Mouse (Mus musculus) embryo, embryonic 10 days (tissue): Measurements from ENCODE around the gene E330009J07Rik.

Source experiments
- DNase-seq: peaks from one replicate; pipeline ENCODE4 v3.0.0-alpha.2; 2015; ENCODE audit warnings: low spot score

The E330009J07Rik gene

DNA sequence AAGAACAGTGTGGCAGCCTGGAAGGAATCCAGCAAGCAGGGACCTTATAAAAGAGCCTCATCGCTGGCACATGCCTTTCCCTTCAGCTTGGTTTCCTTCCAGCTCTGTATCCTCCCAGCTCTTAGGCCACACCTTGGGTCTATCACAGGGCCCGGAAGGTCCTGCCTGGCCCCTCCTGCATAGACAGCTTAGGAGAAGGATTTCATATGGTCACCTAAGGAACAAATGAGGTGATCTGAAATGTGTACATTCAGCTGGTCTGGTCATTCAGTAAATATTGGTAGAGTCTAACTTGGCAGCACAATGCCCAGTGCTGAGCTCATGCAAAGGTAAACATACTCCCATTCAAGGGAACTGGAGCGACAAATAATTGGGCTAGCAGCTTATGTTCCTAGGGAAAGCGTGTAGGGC is 6.4 kb downstream of the E330009J07Rik start:
- DNase-seq, result no peak

DNA sequence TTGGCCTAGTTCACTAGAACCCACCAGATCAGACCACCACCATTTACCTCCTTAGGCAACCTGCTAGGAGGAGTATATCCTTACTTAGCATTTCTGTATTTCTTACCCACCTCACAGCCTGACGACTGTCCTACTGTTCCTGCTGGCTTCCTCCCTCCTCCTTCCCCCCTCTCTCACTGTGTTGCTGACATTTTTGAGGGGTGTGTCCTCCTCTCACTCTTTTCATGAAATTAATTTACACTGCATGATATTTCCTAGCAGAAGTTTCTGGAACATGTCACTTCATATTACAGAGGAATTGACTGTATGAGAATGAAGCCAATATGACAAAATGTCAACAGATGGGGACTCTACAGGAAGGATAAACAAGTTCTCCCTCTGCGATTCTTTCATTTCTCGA is 7.2 kb downstream of the E330009J07Rik start:
- DNase-seq, result no peak

DNA sequence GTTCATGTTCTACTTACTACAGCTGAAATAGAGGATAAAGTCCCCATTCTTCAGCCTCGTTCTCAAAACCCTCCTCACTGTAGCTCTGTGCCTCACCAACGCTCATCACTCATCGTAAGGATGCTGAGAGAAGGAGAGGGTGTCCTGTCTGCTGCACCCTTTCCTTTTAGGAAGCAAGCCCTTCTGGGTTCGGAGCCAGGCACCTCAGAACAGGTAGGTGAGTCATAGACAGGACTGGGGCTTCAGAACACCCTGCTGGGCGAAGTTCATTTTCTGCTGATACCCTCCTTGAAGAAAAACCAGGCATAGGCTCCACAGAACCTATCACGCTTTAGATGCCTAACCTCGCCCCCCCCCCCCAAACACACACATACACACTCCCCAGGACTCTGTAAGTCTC is 8.5 kb downstream of the E330009J07Rik start:
- DNase-seq, result no peak

DNA sequence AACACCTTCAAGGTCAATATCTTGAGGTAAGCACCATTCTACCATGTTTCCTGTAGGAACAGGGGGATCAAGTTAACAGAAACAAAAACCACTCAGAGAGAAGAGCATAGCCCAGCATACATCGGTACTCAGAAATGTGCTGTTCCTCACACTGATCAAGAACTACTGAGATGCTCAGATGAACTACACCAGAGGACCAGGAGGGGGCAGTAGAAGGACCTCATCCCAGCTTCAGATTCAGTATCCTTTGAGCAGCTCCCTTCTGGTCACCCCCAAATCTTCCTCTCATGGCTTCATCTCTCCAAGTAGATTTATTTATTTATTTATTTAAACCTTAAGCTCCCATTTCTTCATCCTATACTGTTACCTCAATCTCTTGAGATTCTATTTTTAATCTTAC is 12.2 kb downstream of the E330009J07Rik start:
- peak; percentile 57 for DNase-seq

DNA sequence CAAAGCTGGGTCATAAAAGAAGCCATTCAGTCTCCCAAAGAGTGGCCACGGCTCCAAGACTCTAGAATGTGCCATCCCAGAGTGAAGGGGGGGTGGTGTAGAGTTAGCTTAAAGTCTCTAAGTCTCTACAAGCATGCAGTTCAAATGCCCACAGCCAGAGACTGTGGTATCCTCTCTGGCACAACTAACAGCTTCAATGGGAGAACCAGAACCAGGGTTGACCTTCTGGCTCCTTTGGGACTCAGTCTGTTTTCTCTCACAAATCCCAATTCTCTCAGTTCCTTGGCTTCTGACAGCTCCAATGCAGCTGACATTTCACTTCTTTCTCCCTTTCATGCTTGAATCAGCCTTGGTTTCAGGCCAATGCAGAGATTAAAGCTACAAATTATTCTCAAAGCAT is 12.9 kb downstream of the E330009J07Rik start:
- no peak for DNase-seq

DNA sequence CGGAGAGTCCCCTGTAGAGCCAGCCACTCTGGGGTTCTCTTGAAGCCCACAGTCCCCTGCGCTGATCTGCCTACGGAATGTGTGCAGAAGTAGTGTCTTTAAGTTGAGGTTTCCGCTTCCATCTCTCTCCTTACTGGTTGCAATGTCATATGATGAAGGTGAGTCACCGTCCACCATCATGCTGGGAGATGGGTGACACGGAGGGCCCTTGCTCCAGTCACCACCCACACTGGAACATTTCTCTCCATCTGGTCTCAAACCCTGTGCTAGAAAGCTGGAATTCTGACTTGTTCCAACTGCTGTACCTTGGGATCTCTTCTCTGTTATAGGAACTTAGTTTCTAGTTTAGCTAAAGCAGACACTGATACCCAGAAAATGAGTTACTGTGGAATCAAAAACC is 14.8 kb downstream of the E330009J07Rik start:
- DNase-seq, result no peak

DNA sequence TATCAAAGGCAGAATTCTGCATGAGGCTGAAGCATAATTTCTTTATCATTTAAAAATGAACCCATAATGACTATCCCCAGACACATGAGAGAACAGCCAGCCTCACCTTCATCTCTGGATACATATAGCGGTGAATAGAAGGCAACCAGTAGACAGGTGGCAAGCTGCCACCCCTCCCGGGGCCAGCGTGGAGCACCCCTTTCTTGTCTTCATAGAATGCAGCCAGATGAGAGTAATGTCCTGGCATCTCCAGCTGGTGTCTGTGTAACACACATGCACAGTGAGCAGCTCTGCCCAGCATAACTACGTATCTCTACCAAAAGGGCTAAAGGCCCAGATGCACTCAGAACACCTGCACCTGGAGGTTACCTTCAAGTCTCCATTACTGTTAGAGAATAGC is 17.5 kb downstream of the E330009J07Rik start:
- DNase-seq, result no peak

DNA sequence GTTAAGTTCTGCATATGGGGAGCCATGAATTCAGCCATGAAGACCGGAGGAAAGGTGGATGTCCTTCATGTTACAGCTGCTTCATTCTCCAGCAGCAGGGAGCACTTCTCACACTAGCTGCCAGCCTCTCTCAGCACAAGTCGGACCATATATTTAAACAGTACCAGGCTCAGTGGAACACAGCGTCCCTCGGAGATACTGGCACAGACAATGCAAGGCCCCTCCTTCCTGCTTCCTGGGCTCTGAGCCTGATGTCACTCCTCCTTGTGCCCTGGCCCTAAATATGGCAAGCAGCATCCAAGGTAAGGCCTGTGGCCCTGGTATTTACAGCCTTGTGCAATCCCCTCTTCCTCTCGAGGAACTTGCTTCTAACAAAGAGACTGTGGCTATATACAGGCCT is 20.1 kb downstream of the E330009J07Rik start:
- DNase-seq, result no peak

DNA sequence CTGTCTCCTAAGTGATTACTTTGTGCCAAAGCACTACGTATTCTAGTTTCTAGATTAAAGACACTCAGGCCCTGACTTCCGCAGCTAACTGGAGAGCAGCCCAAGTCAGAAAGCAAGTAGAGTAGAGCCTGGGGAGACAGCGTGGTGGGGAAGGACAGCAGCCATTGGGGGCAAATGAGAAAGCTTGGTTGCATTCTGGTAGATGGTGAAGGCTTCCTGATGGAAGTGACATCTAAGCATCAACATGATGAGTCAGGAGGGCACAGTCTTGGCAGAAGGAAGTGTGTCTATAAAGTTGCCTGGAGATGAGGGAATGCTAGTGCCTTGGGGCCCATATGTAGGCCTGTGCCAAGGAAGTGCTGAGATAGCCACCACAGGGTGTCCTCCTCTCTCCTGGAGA is 22.4 kb downstream of the E330009J07Rik start:
- DNase-seq, result no peak

DNA sequence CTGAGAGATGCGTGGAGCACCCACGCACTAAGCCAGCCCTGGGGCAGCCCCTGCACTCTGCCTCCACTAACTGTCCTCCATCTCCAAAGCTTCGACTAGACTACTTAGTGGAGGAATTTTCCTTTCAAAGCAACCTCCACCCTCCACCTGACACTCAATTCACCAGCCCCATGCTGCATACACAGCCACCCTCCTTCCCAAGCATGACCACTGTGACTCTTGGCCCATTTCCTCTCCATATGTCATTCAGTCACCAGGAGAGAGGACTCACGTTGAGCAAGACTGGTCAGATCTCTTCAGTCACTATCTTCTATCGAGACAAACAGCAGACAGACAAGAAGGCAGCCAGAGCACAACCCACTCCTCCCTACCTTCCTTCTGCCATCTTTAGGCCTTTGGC is 22.9 kb downstream of the E330009J07Rik start:
- no peak for DNase-seq

DNA sequence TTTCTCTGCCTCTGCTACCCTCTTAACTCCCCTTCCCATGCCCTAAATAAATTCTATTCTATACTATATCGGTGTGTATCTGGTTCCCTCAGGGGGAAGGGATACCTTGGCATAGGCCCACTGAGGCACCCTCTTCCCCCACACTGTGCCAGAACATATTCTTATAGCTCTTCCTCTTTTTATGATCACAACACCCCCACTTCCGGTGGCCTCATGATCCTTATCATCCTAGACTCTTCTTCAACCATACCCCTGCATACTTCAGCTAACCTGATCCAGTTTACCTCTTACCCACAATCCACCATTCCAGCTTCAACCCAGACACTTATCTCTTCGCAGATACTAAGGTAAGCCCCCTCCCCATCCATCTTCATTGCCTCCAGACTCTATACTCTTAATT is 24.9 kb downstream of the E330009J07Rik start:
- DNase-seq, result no peak

DNA sequence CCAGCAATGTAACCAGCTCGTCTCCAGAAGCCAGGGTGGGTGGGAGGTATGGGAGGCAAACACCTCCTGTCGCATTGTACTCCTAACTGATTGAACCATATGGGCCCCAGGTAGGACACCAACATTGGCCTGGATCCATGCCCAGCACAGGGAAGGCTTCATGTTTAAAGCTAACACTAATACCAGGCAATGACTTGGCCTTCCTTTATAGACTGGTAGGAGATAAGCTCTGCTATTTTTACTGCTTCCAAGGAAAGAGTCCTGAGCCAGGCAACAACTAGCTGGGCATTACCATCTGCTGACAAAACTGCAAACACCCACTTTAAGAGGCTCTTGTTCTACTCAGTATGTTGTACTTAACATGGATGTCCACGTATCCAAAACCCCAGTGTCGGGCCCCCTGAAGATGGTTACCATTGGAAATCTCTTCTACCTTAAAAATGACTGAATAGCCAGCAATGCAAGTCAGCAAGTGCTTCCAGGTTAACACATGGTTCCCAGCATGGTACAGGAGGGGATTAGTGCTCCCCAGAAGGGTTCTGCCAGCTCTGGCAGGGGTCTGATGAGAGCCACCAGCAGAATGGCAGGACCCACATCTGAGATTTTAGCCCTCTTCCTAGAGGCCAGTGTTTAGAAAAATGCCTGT is 32.2 kb downstream of the E330009J07Rik start:
- DNase-seq, result no peak

DNA sequence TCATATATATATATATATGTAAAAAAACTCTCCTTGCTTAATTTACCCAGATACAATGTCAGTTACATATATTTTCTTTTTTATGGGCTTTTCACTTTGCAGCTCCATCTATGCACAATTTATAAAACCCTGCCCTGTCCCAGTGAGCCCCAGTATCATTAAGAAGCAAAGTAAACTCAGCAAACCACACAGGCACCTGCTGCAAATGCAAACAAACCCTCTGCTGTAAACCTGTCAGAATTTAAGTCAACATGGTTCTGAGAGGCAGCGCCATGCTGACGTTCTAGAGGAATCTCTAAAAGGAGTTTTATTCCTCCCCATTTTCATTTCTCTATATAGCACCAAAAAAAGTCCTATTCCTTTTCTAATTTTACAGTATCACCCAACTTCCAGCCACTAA is 33.9 kb downstream of the E330009J07Rik start:
- DNase-seq, result no peak

DNA sequence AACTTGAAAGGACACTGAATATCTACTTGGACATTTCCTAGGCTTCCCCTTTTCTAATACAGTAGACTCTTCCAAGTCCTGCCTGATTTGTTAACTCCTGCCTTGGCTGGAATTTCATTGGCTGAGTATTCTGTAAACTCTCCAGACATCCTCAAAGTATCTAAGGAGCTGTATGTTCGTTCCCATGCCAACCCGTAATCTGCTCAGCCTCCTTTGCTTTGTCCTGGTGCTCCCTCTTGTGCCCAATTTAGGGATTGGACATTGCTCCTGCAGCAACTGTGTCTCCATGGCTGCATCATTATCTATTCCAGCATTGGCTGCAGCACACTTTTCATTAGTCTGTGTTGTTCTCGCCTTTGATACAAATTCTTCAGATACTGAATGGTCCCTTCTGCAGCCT is 42.7 kb downstream of the E330009J07Rik start:
- peak; percentile 85 for DNase-seq

DNA sequence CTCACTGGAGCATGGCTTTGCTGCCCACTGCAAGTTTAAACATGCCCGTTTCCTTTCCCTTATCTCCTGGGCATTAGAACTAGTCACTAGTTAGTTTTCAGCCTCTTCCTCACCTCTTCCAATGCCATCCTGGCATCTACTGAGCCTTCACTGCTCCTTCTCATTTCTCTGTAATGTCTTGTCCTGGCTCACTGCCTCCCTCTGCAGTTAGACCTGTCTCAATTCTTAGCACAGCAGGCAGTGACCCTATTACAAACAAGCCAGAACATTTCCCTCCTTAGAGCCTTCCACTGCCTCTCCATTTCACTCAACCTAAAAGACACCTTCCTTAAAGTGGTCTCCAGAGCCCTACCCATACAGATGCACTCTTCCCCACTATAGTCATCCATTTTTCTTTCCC is 45.0 kb downstream of the E330009J07Rik start:
- no peak for DNase-seq

DNA sequence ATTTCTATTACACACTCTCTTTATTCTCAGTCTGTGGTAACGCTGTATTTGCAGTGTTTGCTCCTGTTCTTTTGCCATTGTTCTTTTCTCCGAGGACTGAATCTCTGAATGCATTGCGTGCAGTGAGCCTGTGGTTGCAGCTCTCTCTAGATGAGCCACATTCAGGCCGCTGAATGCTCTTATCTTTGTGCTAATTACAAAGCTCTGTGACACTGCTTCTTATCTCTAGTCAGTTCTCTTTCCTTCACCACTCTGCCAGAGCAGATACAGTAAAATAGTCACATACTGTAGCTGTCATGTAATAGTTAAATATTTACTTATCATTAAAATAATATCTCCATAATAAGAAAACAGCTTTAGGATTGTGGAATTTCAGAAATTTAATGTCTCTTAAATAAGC is 47.3 kb downstream of the E330009J07Rik start:
- no peak for DNase-seq

DNA sequence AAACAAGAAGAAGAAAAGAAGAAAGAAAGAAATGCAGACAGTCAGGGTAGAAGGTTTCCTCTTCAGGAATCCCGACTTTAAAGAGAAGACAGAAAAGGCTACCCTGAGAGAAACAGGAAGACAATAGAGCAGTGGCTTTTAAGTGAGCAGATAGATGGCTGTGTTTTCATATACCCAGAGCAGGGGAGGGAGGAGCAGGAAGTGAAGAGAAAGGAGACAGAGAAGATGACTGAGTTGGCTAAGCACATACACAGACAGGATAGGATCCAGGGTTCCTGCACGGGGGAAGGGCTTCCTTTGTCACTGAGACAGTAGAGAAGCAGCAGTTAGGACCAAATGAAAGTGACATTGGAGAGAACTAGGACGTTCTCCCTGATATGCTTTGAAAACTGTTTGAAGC is 50.3 kb downstream of the E330009J07Rik start:
- DNase-seq, result no peak

DNA sequence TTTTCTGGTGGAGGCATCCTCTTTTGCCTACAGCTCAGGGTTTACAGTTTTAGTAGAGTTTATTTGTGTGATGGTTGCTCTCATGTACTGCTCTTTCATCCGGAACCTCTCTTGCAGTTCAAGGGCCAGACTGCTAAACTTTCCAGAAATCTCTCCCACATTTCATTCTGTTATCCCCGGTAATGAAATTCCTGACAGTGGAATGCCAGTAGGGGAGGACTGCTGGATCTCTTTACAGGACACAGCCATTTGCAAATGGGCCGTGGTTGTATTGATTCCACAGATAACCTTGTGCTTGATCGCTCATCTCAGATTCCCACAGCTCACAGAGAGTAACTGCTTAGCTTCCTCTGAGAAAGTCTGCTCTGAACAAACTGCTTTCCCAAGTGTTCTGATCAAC is 54.0 kb downstream of the E330009J07Rik start:
- DNase-seq, result no peak

DNA sequence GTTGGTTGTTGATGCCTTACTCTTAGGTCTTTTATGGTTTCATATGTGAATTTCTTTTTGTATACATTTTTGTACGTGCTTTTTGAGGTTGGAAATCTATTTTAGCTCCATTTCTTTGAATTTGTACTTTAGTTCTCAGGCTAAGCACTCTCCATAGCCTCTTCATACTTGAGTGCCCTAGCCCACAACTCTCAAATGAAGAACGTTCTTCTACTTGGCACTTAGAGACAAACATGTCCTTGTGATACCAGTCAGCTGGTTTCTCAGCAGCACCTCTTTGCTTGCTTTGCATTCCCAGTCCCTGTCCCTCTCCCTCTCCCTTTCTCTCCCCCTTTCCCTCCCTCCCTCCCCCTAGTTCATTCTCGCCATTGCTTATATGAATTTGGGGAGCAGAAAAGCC is 55.8 kb downstream of the E330009J07Rik start:
- no peak for DNase-seq

DNA sequence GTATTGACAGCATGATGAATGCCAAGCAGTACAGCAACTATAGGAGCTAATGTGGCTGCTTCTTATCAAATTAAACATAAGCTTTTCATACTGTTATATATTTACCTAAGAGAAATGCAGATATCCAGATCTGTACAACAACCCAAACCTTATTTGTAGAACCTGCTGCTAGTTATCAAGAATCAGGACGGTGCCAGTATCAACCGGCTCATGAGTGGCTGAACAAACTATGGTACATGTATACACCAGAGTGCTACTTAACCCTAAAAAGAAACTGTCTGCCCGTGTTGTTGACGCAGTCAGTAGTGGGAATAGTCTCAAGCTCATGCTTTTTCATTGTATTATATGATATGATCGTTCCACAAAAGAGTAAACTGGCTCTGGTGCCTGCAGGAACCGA is 64.9 kb downstream of the E330009J07Rik start:
- no peak for DNase-seq

DNA sequence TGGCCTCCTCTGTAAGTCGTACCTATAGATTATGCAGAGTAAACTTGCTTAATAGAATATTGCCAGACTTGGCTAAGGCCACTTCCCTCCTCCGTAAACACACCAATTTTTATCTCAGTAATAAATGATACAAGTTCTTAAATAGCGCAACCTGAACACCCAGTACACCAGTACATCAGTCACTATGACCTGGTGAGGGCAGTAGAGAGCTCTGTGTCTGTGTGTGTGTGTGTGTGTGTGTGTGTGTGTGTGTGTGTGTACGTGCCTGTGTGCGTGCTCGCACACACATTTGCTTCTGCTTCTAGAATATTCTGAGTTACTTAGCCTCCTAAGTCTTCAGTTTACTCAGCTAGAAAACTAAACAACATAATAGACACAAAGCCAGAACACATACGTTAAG is 82.6 kb downstream of the E330009J07Rik start:
- DNase-seq, result peak; percentile 8
